ENCODE assay signal across 15 mouse cellular contexts in genomic region chr2:79378346-79379086, GRCm38 (mm10).
DNase-seq lines count a peak whose midpoint lies in the region; ATAC-seq and TF ChIP-seq lines count a peak whose summit lies in the region.
"Had no signal": no experiment of that assay in that cellular context is flagged by ENCODE, and none has a peak within 500 bp of the region (broad histone marks: within the 10 kb centered on the region; RNA-seq: fewer than 3 reads in every experiment).

No protein-coding gene starts in this region.

- H3K4me3 ChIP-seq in forebrain, embryonic 10.5 days = peak overlapping the region; percentile 8; the same call in 1 of the 2 replicates
- no peak overlapping the region for H3K4me3 ChIP-seq in forebrain, postnatal 0 days (ENCODE audit: low read depth, low read length)
- H3K4me3 ChIP-seq in liver, embryonic 13.5 days (replicated peaks) = no peak overlapping the region
- H3K4me3 ChIP-seq in liver, embryonic 11.5 days (ENCODE audit: low read depth, low read length) = no peak overlapping the region
- H3K4me3 ChIP-seq in forebrain, embryonic 15.5 days = no peak overlapping the region
- H3K4me3 ChIP-seq: embryonic facial prominence, embryonic 10.5 days; heart, adult 2 months; layer of hippocampus, adult 2 months; limb, embryonic 10.5 days had no signal

- H3K4me2 ChIP-seq in forebrain, postnatal 0 days (ENCODE audit: low read depth) = no peak overlapping the region
- 0 out of 2 replicates have a peak overlapping the region, but pooled peaks have one; percentile 13 for H3K4me2 ChIP-seq in liver, embryonic 13.5 days
- no peak overlapping the region for H3K4me2 ChIP-seq in liver, embryonic 11.5 days
- H3K4me2 ChIP-seq in forebrain, embryonic 15.5 days (replicated peaks) = no peak overlapping the region

- DNase-seq in forebrain, embryonic 10.5 days (ENCODE audit: extremely low spot score, low spot score) = no peak
- DNase-seq in forebrain, postnatal 0 days = no peak
- no peak for DNase-seq in liver, embryonic 13.5 days
- no peak for DNase-seq in liver, embryonic 11.5 days (ENCODE audit: low spot score)
- DNase-seq in cerebellum, adult 11-12 months = peak; percentile 73
- DNase-seq in yolk sac, embryonic 10.5 days (ENCODE audit: low spot score) = no peak
- DNase-seq in testis, postnatal 10 days (ENCODE audit: low spot score) = no peak
- DNase-seq: heart, adult 2 months had no signal

- H3K9me3 ChIP-seq in forebrain, embryonic 10.5 days = no peaks in the 10 kb centered on the region
- no peaks in the 10 kb centered on the region for H3K9me3 ChIP-seq in forebrain, postnatal 0 days (ENCODE audit: low read length)
- H3K9me3 ChIP-seq in liver, embryonic 13.5 days (replicated peaks) = no peaks in the 10 kb centered on the region
- no peaks in the 10 kb centered on the region for H3K9me3 ChIP-seq in liver, embryonic 11.5 days (ENCODE audit: control insufficient read depth, low read length)
- H3K9me3 ChIP-seq in forebrain, embryonic 15.5 days = no peaks in the 10 kb centered on the region
- H3K9me3 ChIP-seq: embryonic facial prominence, embryonic 10.5 days; G1E; limb, embryonic 10.5 days had no signal

- no peak overlapping the region for H3K9ac ChIP-seq in forebrain, postnatal 0 days
- no peak overlapping the region for H3K9ac ChIP-seq in liver, embryonic 13.5 days
- no peak overlapping the region for H3K9ac ChIP-seq in liver, embryonic 11.5 days (ENCODE audit: low read depth, low read length)
- H3K9ac ChIP-seq in forebrain, embryonic 15.5 days (replicated peaks) = no peak overlapping the region

- no peak for ATAC-seq in forebrain, postnatal 0 days
- no peak for ATAC-seq in liver, embryonic 13.5 days (ENCODE audit: low read depth)
- ATAC-seq in liver, embryonic 11.5 days (replicated peaks; ENCODE audit: low FRiP score) = no peak
- peak; percentile 53 for ATAC-seq in forebrain, embryonic 15.5 days (replicated peaks)
- ATAC-seq: activated CD4-positive, CD25-positive, alpha-beta regulatory T cell, adult 4 months; lung, postnatal 0 days had no signal

- H3K27ac ChIP-seq in forebrain, embryonic 10.5 days = peak overlapping the region; percentile 58; the same call in 1 of the 2 replicates
- H3K27ac ChIP-seq in forebrain, postnatal 0 days (ENCODE audit: low read depth, low read length) = no peak overlapping the region
- H3K27ac ChIP-seq in liver, embryonic 13.5 days = no peak overlapping the region
- no peak overlapping the region for H3K27ac ChIP-seq in liver, embryonic 11.5 days (ENCODE audit: low read depth, low read length)
- 0 out of 2 replicates have a peak overlapping the region, but pooled peaks have one; percentile 27 for H3K27ac ChIP-seq in forebrain, embryonic 15.5 days (replicated peaks)
- H3K27ac ChIP-seq: embryonic facial prominence, embryonic 10.5 days; heart, adult 2 months; layer of hippocampus, adult 2 months; limb, embryonic 10.5 days had no signal

- peaks cover 34% of the 10 kb centered on the region for H3K27me3 ChIP-seq in forebrain, embryonic 10.5 days (ENCODE audit: poor library complexity, severe bottlenecking)
- H3K27me3 ChIP-seq in forebrain, postnatal 0 days (ENCODE audit: insufficient read depth, low read length) = no peaks in the 10 kb centered on the region
- H3K27me3 ChIP-seq in liver, embryonic 13.5 days = 0 out of 2 replicates have a peak, but pooled peaks cover 2% of the 10 kb centered on the region
- no peaks in the 10 kb centered on the region for H3K27me3 ChIP-seq in liver, embryonic 11.5 days (replicated peaks; ENCODE audit: control insufficient read depth, insufficient read depth, low read length)
- no peaks in the 10 kb centered on the region for H3K27me3 ChIP-seq in forebrain, embryonic 15.5 days

- no peak for TF ChIP-seq CTCF in forebrain, postnatal 0 days (IDR thresholded peaks at IDR 0.05; ENCODE audit: low read depth)

- peaks cover 19% of the 10 kb centered on the region for H3K4me1 ChIP-seq in forebrain, embryonic 10.5 days
- H3K4me1 ChIP-seq in forebrain, postnatal 0 days (ENCODE audit: insufficient read depth) = no peaks in the 10 kb centered on the region
- no peaks in the 10 kb centered on the region for H3K4me1 ChIP-seq in liver, embryonic 13.5 days (replicated peaks)
- H3K4me1 ChIP-seq in liver, embryonic 11.5 days (replicated peaks; ENCODE audit: control insufficient read depth, insufficient read depth, low read length) = no peaks in the 10 kb centered on the region
- peaks cover 16% of the 10 kb centered on the region for H3K4me1 ChIP-seq in forebrain, embryonic 15.5 days
- H3K4me1 ChIP-seq: limb, embryonic 10.5 days had no signal

- no peaks in the 10 kb centered on the region for H3K36me3 ChIP-seq in forebrain, embryonic 10.5 days (replicated peaks)
- H3K36me3 ChIP-seq in forebrain, postnatal 0 days (ENCODE audit: insufficient read depth) = no peaks in the 10 kb centered on the region
- H3K36me3 ChIP-seq in liver, embryonic 13.5 days = no peaks in the 10 kb centered on the region
- no peaks in the 10 kb centered on the region for H3K36me3 ChIP-seq in liver, embryonic 11.5 days (ENCODE audit: control insufficient read depth, insufficient read depth, low read length)
- H3K36me3 ChIP-seq in forebrain, embryonic 15.5 days = no peaks in the 10 kb centered on the region
- H3K36me3 ChIP-seq: embryonic facial prominence, embryonic 10.5 days; G1E; limb, embryonic 10.5 days had no signal

- WGBS in forebrain, embryonic 10.5 days = 70% methylated on average over 8 of the region's 8 CpGs
- WGBS in forebrain, postnatal 0 days = 55% methylated on average over 8 of the region's 8 CpGs
- WGBS in liver, embryonic 13.5 days (ENCODE audit: insufficient replicate concordance) = 56% methylated on average over 8 of the region's 8 CpGs
- WGBS in liver, embryonic 11.5 days = 71% methylated on average over 8 of the region's 8 CpGs
- WGBS in forebrain, embryonic 15.5 days = 49% methylated on average over 8 of the region's 8 CpGs

Comparison
In these comparisons a context has a peak if more than half of its experiments do, and no peak if none do; other contexts are left out.
1. H3K27ac ChIP-seq: peak in forebrain, embryonic 10.5 days (single experiment) and forebrain, embryonic 15.5 days (single experiment); none in forebrain, postnatal 0 days (single experiment), liver, embryonic 13.5 days (single experiment) and liver, embryonic 11.5 days (single experiment).